Mouse (Mus musculus): ENCODE results near the gene Arid3c. TPM values are rescaled to one million over a fixed set of nuclear protein-coding genes. Genes with fewer than 3 reads are reported as not detected.

Arid3c gene
- polyA plus RNA-seq, 1 experiment from 2014 or later: not detected

DNA sequence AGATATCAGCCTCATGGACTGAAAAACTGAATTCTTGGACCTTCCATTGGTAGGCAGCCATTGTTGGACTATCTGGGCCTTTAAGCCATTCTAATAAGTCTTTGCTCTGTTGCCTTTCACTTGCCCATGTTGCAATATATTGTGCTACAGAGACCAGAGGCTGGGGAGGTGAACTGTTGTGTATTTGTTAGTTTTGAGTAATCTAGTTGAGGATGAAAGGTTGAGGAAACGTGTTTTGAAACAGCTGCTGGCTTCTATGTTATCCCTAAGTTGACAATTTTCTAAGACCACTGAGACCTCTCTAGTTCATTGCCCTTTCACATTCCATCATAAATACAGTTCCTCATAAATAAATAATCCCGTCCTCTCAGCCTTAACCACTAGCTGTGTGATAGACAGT, 13.2 kb upstream of the Arid3c start:
- Histone ChIP-seq H3K27me3 (replicated peaks) (no peaks in the 10 kb centered on the region), H3K36me3 (peaks cover 28% of the 10 kb centered on the region), H3K9ac (no peak overlapping the region), H3K27ac (ENCODE audit: poor library complexity, severe bottlenecking) (no peak overlapping the region), H3K4me2 (no peak overlapping the region), H3K4me3 (no peak overlapping the region), H3K4me1 (replicated peaks) (peaks cover 14% of the 10 kb centered on the region), H3K9me3 (replicated peaks) (peaks cover 13% of the 10 kb centered on the region)
- 71% methylated on average over 2 of the region's 2 CpGs for WGBS
- no peak for ATAC-seq (ENCODE audit: insufficient number of reproducible peaks, low FRiP score)

DNA sequence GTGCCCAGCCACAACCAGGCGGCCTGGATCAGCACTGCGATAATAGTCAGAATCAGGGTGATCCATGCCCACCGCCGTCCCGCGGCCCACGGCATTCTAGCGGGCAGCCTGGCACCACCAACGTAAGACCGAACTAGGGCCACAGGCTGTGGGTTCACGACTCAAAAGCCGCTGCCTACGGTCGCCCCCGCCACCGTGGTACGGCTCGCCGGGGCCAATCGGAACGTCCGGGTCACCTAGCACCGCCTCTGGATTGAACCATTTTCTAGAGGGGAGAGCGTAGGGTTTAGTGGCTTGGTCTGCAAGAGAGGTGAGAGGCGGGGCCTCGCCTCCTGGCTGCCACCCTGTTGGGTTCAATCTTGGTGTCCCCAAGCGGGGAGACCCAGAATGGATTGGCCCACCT, 10.2 kb upstream of the Arid3c start:
- peaks cover 16% of the 10 kb centered on the region for H3K36me3 ChIP-seq
- peak overlapping the region; percentile 72 for H3K4me3 ChIP-seq
- H3K4me1 ChIP-seq (replicated peaks): peaks cover 14% of the 10 kb centered on the region
- H3K27ac ChIP-seq (ENCODE audit: poor library complexity, severe bottlenecking): peak overlapping the region; percentile 58
- peaks cover 4% of the 10 kb centered on the region for H3K9me3 ChIP-seq (replicated peaks)
- ATAC-seq (ENCODE audit: insufficient number of reproducible peaks, low FRiP score): peak; percentile 95
- no peaks in the 10 kb centered on the region for H3K27me3 ChIP-seq (replicated peaks)
- under 1% methylated on average over 27 of the region's 27 CpGs for WGBS
- peak overlapping the region; percentile 79 for H3K9ac ChIP-seq
- peak overlapping the region; percentile 96 for H3K4me2 ChIP-seq

DNA sequence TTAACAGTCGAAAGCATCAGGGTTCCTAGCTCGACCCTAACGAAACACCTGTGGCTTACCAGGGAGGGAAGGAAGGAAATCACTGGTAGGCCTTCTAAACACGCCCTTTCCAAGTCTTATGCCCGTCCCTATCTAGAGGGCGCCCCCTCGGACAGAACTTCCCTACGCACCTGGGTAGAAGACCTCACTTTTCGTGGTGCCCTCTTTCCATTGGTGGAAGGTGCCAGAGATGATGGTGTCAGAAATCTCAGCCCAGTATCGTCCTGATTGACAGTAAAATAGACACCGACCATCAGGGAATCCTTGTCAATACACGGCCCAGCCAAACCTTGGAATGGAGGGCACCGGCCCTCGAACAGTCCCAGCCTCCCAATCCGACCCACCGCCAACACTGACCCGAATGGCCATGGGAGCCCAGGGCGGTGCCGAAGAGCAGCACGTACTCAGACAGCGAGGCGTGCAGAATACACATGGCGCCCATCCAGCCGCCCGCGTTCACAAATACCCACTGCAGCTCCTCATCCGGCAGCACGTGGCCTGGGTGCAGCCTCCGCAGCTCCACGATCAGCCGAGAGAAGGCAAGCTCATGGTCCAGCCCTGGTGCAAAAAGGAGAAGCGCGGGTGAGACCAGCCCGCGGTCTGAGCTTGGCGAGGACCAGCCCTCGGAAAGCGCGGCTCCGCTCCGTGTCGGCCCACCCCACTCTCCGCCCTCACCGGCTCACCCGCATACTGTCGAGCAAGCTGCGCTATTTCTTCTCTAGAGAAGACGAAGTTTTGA, 9.6 kb upstream of the Arid3c start:
- WGBS: under 1% methylated on average over 48 of the region's 48 CpGs
- H3K27ac ChIP-seq (ENCODE audit: poor library complexity, severe bottlenecking): peak overlapping the region; percentile 58
- H3K4me1 ChIP-seq (replicated peaks): peaks cover 14% of the 10 kb centered on the region
- H3K27me3 ChIP-seq (replicated peaks): no peaks in the 10 kb centered on the region
- ATAC-seq (ENCODE audit: insufficient number of reproducible peaks, low FRiP score): peak; percentile 78
- H3K4me3 ChIP-seq: peak overlapping the region; percentile 72
- peak overlapping the region; percentile 79 for H3K9ac ChIP-seq
- H3K9me3 ChIP-seq (replicated peaks): peaks cover 3% of the 10 kb centered on the region; the same call in 1 of the 2 replicates
- peak overlapping the region; percentile 96 for H3K4me2 ChIP-seq
- peaks cover 14% of the 10 kb centered on the region for H3K36me3 ChIP-seq

DNA sequence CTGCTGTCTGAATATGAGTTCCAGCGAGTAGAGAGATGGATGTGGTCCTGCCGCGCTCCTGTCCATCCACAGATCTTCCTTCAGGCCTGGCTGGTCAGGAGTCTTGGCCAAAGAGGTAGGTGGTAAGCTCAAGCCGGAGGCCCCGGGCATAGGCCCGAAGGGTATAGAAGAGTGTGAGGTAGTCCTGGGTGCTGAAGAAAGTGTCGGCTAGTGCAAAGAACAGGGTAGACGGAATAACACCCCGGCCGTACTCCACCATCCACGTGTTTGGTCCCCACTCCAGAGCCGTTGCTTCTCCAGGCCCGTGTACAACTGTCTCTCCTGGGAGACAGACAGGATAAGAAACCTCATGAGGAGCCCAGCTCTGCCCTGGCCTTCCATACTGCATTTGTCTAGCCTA, 8.3 kb upstream of the Arid3c start:
- no peak for ATAC-seq (ENCODE audit: insufficient number of reproducible peaks, low FRiP score)
- H3K4me2 ChIP-seq: no peak overlapping the region
- H3K4me3 ChIP-seq: no peak overlapping the region
- peaks cover 6% of the 10 kb centered on the region; the same call in 1 of the 2 replicates for H3K9me3 ChIP-seq (replicated peaks)
- no peaks in the 10 kb centered on the region; the same call in 1 of the 2 replicates for H3K27me3 ChIP-seq (replicated peaks)
- H3K27ac ChIP-seq (ENCODE audit: poor library complexity, severe bottlenecking): no peak overlapping the region
- 93% methylated on average over 13 of the region's 13 CpGs for WGBS
- H3K36me3 ChIP-seq: peaks cover 14% of the 10 kb centered on the region
- 0 out of 2 replicates have a peak overlapping the region, but pooled peaks have one; percentile 48 for H3K9ac ChIP-seq
- peaks cover 14% of the 10 kb centered on the region for H3K4me1 ChIP-seq (replicated peaks)

DNA sequence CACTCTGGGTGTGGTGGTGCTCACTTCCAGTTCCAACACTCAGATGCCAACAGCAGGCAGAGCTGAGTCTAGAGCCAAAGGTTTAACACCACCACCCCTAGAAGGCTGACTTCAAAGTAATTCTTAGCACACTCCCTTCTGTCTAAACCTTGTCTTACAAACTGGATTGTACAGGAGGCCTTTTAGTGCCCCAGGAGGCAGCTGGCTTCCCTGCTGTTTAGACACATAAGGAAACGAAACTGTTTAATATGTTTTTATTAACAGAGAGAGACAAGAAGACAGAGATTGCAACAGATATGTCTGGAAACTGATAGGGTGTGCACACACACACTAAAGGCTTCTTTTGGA, 7.3 kb upstream of the Arid3c start:
- Histone ChIP-seq H3K4me2 (no peak overlapping the region), H3K27ac (ENCODE audit: poor library complexity, severe bottlenecking) (no peak overlapping the region)
- 73% methylated on average over 1 of the region's 1 CpGs for WGBS

DNA sequence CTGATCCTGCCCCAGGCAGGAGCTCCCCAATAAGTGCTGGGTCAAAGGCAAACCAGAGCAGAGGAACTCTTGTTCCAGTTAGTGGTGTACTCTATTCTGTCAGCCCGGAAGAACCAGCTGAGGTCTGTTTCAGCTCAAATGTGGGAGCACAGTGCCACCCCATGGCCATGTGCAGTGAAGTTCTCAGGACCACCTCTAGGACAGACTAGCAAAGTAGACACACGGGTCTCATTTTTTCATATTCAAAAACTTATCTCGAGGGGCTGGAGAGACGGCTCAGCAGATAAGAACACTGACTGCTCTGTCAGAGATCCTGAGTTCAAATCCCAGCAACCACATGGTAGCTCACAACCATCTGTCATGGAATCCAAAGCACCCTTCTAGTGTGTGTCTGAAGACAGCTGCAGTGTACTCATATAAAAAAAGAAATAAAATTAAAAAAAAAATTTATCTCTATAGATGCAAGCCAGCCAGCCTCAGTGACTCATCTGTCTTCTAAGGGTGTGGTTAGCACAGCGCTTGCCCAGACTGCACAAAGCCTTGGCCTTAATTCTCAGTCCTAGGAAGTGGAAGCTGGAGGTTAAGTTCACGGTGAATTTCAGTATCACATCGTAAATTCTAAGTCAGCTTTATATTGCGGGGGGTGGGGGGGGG, 6.8 kb upstream of the Arid3c start:
- Histone ChIP-seq H3K9ac (no peak overlapping the region), H3K27ac (ENCODE audit: poor library complexity, severe bottlenecking) (no peak overlapping the region), H3K4me1 (replicated peaks) (peaks cover 14% of the 10 kb centered on the region), H3K36me3 (peaks cover 14% of the 10 kb centered on the region), H3K9me3 (replicated peaks) (peaks cover 6% of the 10 kb centered on the region; the same call in 1 of the 2 replicates), H3K27me3 (replicated peaks) (peaks cover 14% of the 10 kb centered on the region), H3K4me2 (no peak overlapping the region), H3K4me3 (no peak overlapping the region)
- WGBS: 40% methylated on average over 8 of the region's 8 CpGs
- ATAC-seq (ENCODE audit: insufficient number of reproducible peaks, low FRiP score): no peak

More for the DNA sequence above, 7.3 kb upstream of the Arid3c start:
- H3K36me3 ChIP-seq: peaks cover 14% of the 10 kb centered on the region
- peaks cover 9% of the 10 kb centered on the region for H3K27me3 ChIP-seq (replicated peaks)
- no peak for ATAC-seq (ENCODE audit: insufficient number of reproducible peaks, low FRiP score)
- H3K9ac ChIP-seq: no peak overlapping the region
- no peak overlapping the region for H3K4me3 ChIP-seq
- peaks cover 6% of the 10 kb centered on the region; the same call in 1 of the 2 replicates for H3K9me3 ChIP-seq (replicated peaks)
- H3K4me1 ChIP-seq (replicated peaks): peaks cover 14% of the 10 kb centered on the region

DNA sequence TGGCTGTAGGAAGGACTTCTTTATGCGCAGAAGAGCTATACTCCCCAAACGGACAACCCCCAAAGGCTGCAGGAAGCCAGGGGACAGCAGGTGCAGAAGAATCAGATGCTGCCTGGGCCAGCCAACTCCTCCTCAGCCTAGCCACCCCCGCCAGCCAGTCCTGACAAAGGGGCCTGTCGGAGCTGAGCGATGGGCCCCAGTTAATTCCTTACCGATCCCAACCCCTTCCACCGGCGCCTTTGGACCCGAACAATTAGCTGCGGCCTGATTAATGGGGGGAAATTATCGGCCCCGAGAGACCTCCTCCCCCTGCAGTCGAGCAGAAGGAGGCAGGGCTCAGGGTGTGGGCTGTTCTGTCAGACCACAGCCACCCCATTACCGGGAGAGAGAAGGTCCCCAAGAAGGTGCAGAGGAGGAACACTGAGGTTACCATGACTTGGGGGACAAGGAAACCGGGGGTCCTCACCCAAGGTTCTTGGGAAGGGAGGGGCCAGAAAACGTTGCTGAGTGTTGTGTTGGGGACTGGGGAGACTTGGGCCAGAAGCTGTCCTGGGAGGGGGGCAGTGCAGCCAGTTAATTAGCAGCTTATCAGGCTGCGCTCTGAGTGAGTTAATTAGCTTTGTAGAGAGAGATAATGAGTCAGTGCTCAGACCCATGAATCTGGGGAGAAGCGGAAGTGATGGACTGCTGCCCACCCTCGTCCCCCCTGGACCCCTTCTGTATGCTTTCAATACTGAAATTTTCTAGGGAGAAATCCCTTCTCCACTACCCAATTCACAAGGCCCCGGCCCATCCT, 3.9 kb downstream of the Arid3c start:
- no peak overlapping the region for H3K4me2 ChIP-seq
- no peaks in the 10 kb centered on the region for H3K36me3 ChIP-seq
- no peak overlapping the region for H3K4me3 ChIP-seq
- H3K27ac ChIP-seq (ENCODE audit: poor library complexity, severe bottlenecking): no peak overlapping the region
- WGBS: 15% methylated on average over 20 of the region's 20 CpGs
- H3K4me1 ChIP-seq (replicated peaks): peaks cover 12% of the 10 kb centered on the region
- H3K9me3 ChIP-seq (replicated peaks): no peaks in the 10 kb centered on the region
- peaks cover 82% of the 10 kb centered on the region for H3K27me3 ChIP-seq (replicated peaks)
- no peak for ATAC-seq (ENCODE audit: insufficient number of reproducible peaks, low FRiP score)
- H3K9ac ChIP-seq: no peak overlapping the region

DNA sequence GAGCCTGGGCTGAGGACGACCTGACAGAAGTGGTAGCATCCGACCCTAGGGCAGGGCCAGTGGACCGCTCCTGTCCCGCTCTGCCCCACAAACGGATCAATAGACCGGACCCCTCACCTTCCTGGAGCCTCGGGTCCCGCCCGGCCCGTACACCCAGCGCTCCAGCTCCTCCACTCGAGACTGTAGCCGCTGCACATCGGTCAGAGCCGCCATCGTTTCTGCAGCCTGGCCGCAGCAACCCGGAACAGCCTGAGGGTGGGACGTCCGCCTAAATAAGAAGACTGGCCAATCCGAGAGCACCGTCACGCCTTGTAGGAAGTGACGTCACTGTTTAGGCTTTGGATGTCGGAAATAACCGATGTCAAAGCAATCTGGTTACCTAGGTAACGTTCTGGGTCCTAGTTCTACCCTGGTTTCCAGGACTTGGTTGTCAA, 8.0 kb downstream of the Arid3c start, which contains the start of gene Dctn3:
Dctn3 (minus strand) TSS at position 253 of the 434 bp plus-strand sequence.
- no peaks in the 10 kb centered on the region for H3K9me3 ChIP-seq (replicated peaks)
- no peak within 1 kb of the TSS for H3K27ac ChIP-seq (ENCODE audit: poor library complexity, severe bottlenecking)
- peaks cover 27% of the 10 kb centered on the region for H3K36me3 ChIP-seq
- H3K4me2 ChIP-seq: peak within 1 kb of the TSS; percentile 84
- WGBS: under 1% methylated on average over 27 of the region's 27 CpGs
- peak; percentile 95 for ATAC-seq (ENCODE audit: insufficient number of reproducible peaks, low FRiP score)
- H3K4me3 ChIP-seq: peak within 1 kb of the TSS; percentile 78
- H3K27me3 ChIP-seq (replicated peaks): peaks cover 44% of the 10 kb centered on the region
- H3K9ac ChIP-seq: peak within 1 kb of the TSS; percentile 85
- peaks cover 16% of the 10 kb centered on the region for H3K4me1 ChIP-seq (replicated peaks)

DNA sequence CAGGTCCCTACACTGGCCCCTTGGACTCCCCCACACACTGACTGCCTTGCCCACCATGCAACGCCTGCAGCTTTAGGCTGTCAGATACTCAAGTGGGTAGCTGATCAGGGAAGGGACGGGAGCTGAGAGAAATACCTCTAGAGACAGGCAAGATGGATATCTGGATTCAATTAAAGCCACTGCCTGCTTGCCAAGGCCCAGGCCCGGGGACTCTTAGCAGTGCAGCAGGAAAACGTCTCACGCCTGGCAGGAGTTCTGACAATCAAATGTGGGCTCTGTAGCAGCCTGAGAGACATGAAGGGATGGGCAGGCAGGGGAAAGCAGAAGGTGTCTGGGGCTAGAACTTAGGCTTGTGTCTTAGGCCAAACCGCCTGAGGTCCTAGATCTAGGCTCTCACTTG, 14.1 kb downstream of the Arid3c start:
- ATAC-seq (ENCODE audit: insufficient number of reproducible peaks, low FRiP score): no peak
- no peak overlapping the region for H3K27ac ChIP-seq (ENCODE audit: poor library complexity, severe bottlenecking)
- peaks cover 53% of the 10 kb centered on the region for H3K36me3 ChIP-seq

DNA sequence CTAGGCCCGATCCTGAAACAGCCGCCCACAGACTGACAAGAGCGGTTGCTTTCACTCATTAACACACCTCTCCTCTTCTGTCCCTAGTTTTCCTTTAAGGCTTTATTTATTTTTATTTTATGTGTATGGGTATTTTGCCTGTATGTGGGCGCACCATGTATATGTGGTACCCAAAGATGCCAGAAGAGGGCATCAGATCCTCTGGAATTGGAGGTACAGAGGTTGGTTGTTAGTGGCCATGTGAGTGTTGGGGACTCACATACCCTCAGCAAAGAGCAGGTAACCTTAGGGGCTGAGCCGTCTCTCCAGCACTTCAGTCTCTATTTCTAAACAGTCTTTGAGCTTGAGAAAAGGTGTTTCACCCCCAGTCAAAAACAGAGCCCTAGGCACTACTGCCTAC, 15.3 kb downstream of the Arid3c start:
- no peak overlapping the region for H3K27ac ChIP-seq (ENCODE audit: poor library complexity, severe bottlenecking)
- H3K4me2 ChIP-seq: no peak overlapping the region
- no peaks in the 10 kb centered on the region for H3K27me3 ChIP-seq (replicated peaks)
- no peak overlapping the region for H3K4me3 ChIP-seq
- whole genome bisulfite sequencing: 84% methylated on average over 5 of the region's 5 CpGs
- peaks cover 57% of the 10 kb centered on the region for H3K36me3 ChIP-seq
- H3K9ac ChIP-seq: no peak overlapping the region
- peaks cover 23% of the 10 kb centered on the region for H3K4me1 ChIP-seq (replicated peaks)
- ATAC-seq (ENCODE audit: insufficient number of reproducible peaks, low FRiP score): no peak
- no peaks in the 10 kb centered on the region for H3K9me3 ChIP-seq (replicated peaks)

More for the DNA sequence above, 14.1 kb downstream of the Arid3c start:
- no peak overlapping the region for H3K9ac ChIP-seq
- H3K4me2 ChIP-seq: no peak overlapping the region
- H3K4me3 ChIP-seq: no peak overlapping the region
- H3K27me3 ChIP-seq (replicated peaks): no peaks in the 10 kb centered on the region
- WGBS: 52% methylated on average over 6 of the region's 6 CpGs
- peaks cover 21% of the 10 kb centered on the region for H3K4me1 ChIP-seq (replicated peaks)
- H3K9me3 ChIP-seq (replicated peaks): no peaks in the 10 kb centered on the region

DNA sequence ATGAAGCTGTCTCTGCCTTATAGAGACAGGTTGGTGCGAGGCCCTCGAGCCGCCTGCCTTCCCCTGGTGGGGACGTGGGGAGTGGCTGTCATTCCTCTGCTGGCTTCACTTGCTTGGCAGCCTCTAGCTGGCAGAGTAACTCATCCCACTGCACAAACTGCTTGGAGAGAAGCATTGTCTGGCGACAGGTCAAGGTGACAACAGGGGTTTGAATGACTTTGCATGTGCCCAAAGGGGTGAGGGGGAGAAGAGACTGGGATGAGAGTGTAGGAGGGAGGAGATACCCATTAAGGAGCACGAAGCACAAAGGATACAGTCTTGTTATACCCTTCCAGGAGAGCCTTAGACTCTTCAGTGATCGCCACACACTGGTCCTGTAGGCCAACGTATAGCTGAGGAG, 15.9 kb downstream of the Arid3c start:
- ATAC-seq (ENCODE audit: insufficient number of reproducible peaks, low FRiP score): no peak
- no peaks in the 10 kb centered on the region for H3K27me3 ChIP-seq (replicated peaks)
- H3K9ac ChIP-seq: no peak overlapping the region
- no peaks in the 10 kb centered on the region for H3K9me3 ChIP-seq (replicated peaks)
- H3K36me3 ChIP-seq: peaks cover 52% of the 10 kb centered on the region
- no peak overlapping the region for H3K27ac ChIP-seq (ENCODE audit: poor library complexity, severe bottlenecking)
- 71% methylated on average over 8 of the region's 8 CpGs for WGBS
- peaks cover 23% of the 10 kb centered on the region for H3K4me1 ChIP-seq (replicated peaks)
- no peak overlapping the region for H3K4me3 ChIP-seq
- no peak overlapping the region for H3K4me2 ChIP-seq
